Mouse (Mus musculus) erythroblast, embryonic 14.5 days (primary cell): ENCODE measurements around the gene Spi1.

Experiments
- GATA1 ChIP-seq: IDR thresholded peaks from 2 replicates; pipeline ENCODE4 v1.6.1; 2012; ENCODE audit warnings: low read length, inconsistent platforms, mixed read lengths
- TAL1 ChIP-seq: IDR thresholded peaks from 3 replicates; pipeline ENCODE4 v1.6.1; 2012; ENCODE audit warnings: low read length, inconsistent platforms, mixed read lengths

GRCm38 (mm10) chr2:91154091-91154490, 71.9 kb downstream of the Spi1 start:
- TF ChIP-seq GATA1 (no peak), TAL1 (no peak)
